Mouse (Mus musculus) cerebellum, adult 9-10 months (tissue): ENCODE results near the gene Lgals7.

ENCODE experiments used
- DNase-seq: peaks from one replicate; pipeline ENCODE4 v3.0.0; 2022

The Lgals7 gene

GRCm38 (mm10) chr7:28863540-28863939, at the start of gene Lgals7:
TSS of gene Lgals7 (plus strand) at chr7:28863853.
- DNase-seq = no peak

GRCm38 (mm10) chr7:28814306-28815034, 49.2 kb upstream of the Lgals7 start:
- no peak for DNase-seq

DNA sequence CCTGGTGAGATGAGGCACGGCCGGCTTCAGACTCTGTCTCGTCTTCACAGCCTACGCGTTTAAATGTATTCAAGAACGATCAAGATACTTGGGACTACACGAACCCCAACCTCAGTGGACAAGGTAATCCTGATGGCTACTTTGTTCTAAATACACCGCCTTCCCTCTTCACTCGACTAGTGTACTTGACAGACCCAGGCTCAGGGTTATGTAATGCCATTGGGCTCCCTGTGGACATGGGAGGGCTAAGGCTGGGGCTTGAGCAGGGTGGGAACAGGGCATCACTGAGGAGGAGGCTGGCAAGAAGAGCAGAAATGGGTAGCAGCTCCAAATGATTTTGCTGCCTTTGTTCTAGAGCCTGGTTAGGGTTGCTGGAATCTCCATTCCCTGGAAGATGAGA, 48.4 kb upstream of the Lgals7 start:
- DNase-seq = no peak

DNA sequence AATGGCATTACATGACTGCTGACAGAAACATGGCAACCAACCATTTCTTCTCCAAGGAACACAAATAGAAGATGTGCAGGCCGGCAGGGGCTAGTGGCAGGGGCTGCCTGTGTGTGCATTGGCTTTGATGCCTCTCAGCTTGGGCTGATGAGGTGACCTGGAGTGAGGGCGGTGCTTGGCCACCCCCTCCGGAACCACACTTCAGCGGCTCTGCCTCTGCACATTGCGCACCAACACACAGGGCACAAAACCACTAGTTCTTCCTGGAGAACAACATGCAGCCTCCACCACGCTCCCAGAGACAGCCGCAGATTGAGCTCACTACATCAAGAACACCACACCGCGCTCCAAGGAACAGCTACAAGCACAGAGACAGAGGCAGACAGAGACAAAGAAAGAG, 47.5 kb upstream of the Lgals7 start:
- DNase-seq = peak; percentile 43

DNA sequence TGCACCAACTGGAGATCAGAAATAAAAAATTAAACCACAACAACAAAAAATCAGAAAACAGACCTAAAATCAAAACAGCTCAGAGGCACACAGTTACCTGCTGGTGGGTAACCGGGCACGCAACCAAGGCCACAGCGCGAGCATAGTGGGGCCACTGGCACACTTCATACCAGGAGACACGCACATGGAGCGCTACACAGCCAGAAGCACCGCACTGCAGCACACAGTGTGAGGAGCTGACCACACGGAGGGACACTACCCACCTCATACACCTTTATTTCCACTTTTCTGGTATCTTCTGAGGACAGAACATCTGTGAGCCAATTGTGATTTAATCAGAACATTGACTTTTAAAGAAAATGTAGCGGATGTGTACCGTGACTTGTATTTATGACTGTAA, 46.7 kb upstream of the Lgals7 start:
- DNase-seq = no peak

DNA sequence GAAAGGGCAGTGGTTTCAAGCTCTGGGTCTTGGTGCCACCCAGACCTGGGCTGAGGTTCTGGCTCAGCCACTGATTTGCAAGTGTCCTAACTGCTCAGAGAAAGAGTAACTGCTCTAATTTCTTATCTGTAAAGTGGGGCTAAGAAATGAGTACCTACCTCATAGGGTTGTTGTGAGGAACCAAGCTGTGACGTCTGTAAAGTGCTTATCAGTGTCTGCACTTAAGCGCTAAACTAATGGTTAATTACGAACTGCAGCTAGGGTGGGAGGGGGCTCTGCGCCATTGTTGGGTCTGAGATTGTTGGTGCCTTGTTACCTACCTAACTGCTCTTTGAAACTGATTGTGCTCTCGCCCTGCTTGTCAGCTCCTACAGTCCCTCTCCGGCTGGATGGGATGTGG, 46.1 kb upstream of the Lgals7 start:
- DNase-seq = peak; percentile 26

DNA sequence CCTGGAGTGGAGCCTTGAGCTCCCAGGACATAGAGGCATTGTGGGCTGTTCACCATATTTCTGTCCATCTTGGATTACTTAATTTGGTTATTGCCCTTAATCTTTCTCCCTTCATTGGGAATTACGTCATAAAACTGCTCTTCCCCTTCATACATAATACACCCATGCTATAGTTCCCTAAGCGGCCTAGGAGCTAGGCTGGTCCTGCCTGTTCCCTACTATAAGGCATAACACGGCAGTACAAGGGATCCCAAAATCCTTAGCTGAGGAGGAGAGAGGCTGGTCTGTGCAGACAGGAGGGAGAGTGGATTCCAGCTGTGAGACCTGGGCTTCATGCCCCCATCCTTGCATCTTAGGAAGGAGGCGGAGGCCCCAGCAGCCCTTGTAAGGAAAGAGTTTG, 45.7 kb upstream of the Lgals7 start:
- DNase-seq = peak; percentile 19

DNA sequence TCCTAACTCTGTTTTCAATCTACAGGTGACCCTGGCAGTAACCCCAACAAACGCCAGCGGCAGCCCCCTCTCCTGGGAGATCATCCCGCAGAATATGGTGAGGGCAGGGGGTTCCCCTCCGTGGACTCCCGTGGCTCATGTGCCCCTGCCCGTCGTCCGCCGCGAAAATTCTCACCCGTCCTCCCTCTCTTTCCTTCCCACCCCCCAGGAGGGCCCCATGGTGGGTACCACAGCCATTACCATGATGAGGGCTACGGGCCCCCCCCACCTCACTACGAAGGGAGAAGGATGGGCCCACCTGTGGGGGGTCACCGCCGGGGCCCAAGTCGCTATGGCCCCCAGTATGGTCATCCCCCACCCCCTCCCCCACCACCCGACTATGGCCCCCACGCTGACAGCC, 45.2 kb upstream of the Lgals7 start:
- peak; percentile 41 for DNase-seq

- no peak for DNase-seq
These were observed 44.7 kb upstream of the Lgals7 start for GRCm38 (mm10) chr7:28818861-28819452.

- DNase-seq = no peak
These were observed 44.1 kb upstream of the Lgals7 start for GRCm38 (mm10) chr7:28819571-28819970.

- DNase-seq = no peak
These were observed 43.0 kb upstream of the Lgals7 start for GRCm38 (mm10) chr7:28820358-28821260.

DNA sequence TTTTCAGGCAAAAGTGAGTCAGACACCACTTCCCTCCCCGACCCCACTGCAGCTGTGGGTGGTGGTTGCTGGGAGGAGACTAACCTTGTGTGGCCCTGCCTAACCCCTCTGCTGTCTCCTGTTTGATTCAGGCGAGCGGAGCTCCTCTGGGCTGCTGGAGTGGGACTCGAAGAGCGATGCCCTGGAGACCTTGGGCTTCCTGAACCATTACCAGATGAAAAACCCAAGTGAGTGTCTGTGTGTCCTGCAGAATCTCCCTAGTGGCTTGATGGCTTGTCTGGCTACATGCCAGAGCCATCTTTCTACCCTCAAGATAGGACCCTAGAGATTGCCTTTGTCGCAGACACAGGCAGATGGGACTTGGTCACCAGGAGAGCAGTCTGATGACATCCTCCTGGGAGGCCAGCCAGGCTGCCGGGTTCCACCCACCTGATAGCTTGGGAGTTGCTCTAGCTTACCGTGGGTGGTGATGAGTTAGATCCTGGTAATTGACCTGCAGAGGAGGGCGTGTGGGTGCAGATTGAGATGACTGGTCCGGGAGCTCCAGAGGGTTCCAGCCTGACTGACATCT, 42.3 kb upstream of the Lgals7 start:
- peak; percentile 77 for DNase-seq

- no peak for DNase-seq
These were observed 41.1 kb upstream of the Lgals7 start for GRCm38 (mm10) chr7:28822556-28822955.

DNA sequence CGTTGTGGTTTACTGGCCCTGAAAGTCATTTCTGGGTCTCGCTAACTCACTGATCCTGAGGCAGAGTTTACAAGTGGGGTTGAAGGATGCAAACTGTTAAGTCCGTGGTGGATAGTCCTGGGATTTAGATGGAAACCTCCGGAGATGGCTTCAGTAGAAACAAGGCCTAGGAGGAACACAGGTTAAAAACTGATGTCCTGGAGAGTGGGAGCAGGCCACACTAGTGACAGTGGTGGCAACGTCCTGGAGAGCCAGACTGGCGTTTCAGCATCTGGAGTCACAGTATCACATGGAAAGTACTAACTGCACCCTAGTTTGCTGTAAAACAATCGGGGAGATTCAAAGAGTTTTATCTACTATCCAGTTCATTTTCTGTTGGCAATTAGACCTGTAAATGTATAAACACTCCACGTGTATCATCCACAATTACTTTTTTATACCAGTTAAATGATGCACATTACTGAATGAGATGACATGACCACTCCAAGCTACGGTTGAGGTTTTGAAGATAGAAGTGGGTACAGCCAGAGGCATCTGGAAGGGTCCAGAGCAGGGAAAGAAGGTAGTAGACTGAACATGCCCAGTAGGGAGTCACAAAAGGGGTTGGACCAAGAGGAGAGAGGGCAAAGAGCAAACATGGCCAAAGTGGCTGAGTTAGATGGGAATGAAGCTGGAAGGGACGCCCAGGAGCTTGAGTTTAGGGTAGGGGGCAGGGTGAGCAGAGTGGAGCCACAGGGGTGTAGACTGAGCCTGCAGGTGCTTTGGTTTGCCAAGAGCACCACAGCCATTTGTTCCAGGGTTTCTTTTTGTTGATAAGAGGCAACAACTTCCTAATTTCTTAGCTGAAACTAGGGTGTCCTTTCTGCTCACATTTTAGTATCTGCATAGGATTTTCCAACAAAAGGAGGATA, 40.4 kb upstream of the Lgals7 start:
- no peak for DNase-seq

DNA sequence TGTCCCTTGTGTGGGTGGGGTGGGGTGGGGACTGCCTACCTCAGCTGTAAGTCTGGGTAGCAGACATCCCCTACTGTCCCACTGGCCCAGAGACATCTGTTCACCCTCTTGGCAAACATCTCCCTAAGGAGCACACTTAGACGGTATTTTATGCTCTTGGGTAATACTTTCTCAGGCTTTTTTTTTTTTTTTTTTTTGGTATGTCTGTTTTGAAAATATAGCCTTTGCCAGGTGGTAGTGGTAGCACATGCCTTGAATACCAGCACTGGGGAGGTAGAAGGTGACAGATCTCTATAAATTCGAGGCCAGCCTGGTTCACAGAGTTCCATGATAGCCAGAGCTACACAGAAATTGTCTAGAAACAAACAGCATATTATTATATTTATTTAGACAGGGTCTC, 39.7 kb upstream of the Lgals7 start:
- no peak for DNase-seq

DNA sequence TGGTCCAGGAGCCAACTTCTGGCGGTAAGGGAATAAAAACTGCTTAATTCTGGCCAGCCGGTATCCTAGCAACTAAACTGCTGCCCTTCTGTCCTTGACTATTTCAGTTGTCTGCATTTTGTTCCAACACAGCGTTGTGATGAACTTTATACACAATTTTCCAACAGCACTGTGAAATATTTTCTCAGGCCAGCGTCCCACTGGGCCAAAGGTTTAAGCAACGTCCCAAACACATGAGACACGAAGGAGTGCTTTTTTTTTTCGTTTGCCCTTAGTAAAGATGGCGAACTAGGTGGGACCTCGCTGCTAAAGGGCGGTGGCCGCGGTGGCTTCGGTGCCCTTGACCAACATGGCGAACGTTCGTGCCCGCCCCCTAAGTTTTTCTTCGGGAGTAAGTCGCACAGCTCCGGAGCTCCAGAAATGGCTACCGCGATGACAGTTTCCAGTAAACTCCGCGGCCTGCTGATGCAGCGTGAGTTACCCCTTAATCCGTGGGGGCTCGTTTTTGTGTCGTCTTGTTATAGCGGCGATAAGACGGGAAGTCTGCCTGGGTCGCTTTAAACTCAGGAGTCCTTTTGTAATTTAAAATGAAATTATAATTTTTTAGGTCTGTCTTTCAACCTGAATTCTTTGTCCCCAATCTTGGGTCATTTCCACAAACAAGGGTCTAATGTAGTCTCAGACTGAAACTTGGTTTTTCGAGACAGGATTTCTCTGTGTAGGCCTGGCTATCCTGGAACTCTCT, 38.5 kb upstream of the Lgals7 start, which contains the start of gene Ech1:
Gene Ech1, plus strand, starts transcription at position 277 of the 745 bp plus-strand sequence.
- peak; percentile 88 for DNase-seq

- peak; percentile 54 for DNase-seq
These were observed 37.8 kb upstream of the Lgals7 start for GRCm38 (mm10) chr7:28825686-28826401.

- DNase-seq = no peak
These were observed 37.3 kb upstream of the Lgals7 start for GRCm38 (mm10) chr7:28826402-28826772.

GRCm38 (mm10) chr7:28827338-28827737, 36.3 kb upstream of the Lgals7 start:
- peak; percentile 60 for DNase-seq

- DNase-seq = no peak
These were observed 33.8 kb upstream of the Lgals7 start for GRCm38 (mm10) chr7:28829821-28830220.

- DNase-seq = no peak
These were observed 32.7 kb upstream of the Lgals7 start for GRCm38 (mm10) chr7:28830981-28831380.
